Mouse (Mus musculus) erythroblast, embryonic 14.5 days (primary cell): ENCODE measurements around the gene Myh9.

Experiments
- GATA1 ChIP-seq: IDR thresholded peaks from 2 replicates; pipeline ENCODE4 v1.6.1; 2012; ENCODE audit warnings: low read length, inconsistent platforms, mixed read lengths
- TAL1 ChIP-seq: IDR thresholded peaks from 3 replicates; pipeline ENCODE4 v1.6.1; 2012; ENCODE audit warnings: low read length, inconsistent platforms, mixed read lengths

- TF ChIP-seq GATA1 (no peak), TAL1 (no peak)
Measured at GRCm38 (mm10) chr15:77790656-77791405, 51.1 kb downstream of the Myh9 start.
